Mouse (Mus musculus): Measurements from ENCODE around the gene Cdh13. TPM values are rescaled to one million over a fixed set of nuclear protein-coding genes. Genes with fewer than 3 reads are reported as not detected.

Gene Cdh13
- total RNA-seq, 1 experiment from 2014 or later = 6.3 TPM

DNA sequence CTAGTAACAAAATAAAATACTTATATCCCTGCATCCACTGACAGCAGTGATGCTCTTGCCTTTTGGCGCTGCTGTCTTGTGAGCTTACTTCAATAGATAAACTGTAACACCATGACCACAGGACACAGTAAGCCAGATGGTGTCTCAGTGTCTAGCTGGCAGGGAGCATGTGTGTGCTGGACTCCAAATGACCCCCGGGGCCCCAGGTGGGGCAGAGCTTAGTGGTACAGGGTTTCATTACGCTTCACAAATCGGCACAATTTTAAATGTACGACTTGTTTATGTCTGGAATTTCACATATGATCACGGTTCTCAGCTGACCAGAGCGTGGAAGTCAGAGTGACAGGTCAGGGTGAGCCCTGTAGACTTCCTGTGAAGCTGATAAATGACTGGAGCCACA, 980.2 kb downstream of the Cdh13 start:
- no peak for DNase-seq

DNA sequence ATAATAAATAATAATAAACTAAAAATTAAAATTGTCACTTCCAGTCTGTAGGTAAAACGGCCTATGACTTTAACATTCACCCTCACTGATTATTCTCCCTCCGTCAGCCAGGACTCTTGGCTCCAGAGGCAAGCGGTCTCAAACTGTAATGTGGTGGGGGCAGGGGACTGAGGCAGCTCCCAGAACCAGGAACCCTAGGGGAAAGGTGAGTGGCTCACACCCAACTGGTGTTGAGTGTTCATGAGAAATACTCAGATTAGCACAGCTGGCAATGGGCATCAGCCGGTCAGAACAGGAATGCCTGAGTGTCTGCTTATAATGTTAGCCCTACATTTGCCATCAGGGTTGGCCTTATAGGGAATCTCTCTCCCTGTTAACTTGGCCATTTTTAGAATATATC, 982.8 kb downstream of the Cdh13 start:
- DNase-seq = no peak

DNA sequence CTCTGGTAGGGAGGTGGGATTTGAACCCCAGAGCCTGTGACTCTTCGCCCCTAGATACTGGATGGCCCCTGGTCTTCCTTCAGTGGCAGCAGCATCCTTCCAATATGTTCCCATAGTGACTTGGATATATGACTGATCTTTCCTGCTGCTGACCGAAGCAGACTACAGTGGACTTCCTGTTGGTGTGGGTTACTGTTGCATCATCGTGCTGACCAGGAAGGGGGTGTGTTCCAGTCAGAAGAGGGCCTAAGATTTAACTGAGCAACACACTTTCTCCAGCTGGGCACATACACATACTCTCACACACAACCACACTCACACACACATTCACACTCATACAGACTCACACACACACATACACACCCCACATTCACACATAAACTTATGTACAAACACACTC, 986.0 kb downstream of the Cdh13 start:
- DNase-seq = no peak

DNA sequence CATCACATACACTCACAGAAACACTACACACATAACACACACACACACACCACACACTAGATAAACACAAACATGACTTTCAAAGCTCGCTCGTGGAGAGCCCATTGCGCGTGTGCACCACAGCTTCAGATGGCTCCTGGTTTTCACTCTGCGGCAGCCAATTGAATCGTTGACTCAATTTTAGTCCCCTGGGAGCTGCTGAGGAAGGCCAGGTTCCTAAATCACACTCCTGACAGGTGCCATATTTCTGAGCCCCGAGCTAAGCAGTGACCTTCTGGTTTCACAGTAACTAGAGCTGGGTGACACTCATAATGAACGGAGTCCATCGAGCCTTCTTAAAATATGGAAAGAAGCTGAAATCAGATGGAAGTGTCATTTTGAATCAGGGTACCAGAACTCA, 986.8 kb downstream of the Cdh13 start:
- DNase-seq = no peak

DNA sequence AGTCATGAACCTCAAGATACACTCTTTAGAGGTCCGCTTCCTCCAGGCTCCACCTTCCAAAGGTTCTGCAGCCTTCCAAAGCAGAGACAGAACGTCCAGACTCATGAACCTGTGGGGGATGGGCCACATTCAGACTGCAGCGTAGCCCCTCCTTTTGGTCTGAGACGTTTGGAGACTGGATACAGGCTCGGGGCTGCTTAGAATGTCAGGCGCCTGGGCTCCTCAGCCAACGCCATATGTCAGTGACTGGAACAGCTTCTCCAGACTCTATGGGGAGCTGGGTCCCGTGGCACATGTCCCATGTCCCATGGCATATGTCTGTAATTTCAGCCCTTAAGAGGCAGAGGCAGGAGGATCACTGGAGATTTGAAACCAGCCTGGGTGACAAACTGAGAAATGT, 989.4 kb downstream of the Cdh13 start:
- no peak for DNase-seq

DNA sequence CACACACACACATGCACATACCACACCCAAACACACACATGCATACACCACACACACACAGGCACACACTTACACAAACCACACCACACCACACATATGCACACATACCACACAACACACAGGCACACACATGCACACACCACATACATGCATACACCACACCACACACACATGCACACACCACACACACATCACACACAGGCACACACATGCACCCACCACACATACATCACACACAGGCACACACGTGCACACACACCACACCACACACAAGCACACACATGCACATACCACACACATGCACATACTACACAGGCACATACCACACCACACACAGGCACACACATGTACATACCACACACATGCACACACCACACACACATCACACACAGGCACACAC, 991.9 kb downstream of the Cdh13 start:
- DNase-seq = no peak

DNA sequence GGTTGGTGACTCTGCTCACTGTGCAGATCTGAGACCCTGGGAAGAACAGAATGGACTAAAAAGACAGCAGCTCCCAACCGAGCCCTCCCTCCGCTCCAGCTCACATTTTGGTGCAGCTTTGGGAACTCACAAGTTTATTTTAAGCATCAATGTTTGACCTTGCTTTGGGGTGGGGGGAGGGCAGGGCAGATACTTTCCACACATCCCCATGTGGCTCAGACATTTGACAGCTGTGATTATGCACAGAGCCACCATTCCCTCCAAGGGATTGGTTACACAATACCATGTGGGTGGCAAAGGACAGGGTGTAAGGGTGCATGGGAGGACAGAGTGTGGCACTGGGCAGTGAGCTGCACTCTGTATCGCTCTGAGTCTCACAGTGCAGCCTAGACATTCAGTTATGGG, 993.5 kb downstream of the Cdh13 start:
- no peak for DNase-seq

DNA sequence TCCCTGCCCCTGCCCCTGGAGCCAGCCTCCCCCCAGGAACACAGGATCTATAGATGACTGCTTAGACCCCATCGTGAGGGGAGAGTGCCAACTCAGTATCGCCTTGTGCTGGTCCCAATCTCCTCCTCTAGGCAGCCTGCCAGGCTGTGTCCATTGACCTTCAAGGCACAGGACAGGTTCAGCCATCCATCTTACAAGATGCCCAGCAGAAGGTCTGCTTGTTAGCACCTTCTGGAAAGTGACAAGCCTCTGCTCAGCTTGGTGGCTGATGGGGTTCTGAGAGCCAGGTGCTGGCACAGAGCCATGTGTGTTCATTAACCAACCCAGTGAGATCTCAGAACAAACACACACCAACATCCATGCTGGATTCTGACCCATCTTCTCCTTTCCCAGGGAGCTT, 998.2 kb downstream of the Cdh13 start:
- DNase-seq = peak; percentile 12

DNA sequence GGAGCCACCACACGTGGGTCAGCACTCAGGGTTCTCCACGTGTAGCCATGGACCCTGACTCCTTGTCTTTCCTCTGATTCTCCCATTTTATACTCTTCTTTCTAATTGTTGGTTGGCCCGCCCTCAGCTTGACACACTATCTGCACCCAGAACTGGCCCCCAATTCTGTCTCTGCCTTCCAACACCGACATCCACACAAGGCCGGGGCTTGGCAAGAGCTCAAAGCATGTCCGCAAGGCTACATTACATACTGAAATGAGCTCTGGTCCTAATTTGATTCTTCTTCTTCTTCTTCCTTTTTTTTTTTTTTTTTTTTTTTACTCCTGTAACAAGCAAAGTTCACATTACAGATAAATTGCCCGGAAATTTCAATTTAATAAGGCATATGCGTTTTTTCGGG, 1001.0 kb downstream of the Cdh13 start:
- DNase-seq = peak; percentile 9

DNA sequence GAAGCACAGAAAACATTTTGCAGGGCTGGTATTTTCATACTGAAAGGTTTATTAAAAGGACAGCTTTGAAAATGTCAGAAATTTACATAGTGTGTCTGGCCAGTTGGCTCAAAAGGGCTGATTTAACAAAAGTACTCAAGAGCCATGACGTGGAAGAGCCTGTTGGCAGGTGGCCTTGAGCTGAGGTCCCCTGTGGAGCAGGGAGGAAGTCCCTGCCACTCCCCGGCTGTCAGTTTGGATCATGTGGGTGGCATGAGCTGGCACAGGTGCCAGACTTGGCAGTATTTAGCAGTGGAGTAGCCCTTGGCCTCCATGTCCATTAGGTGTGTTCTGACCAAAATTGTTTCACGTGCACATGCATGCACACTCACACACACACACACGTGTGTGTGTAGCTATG, 1001.4 kb downstream of the Cdh13 start:
- DNase-seq = peak; percentile 49

DNA sequence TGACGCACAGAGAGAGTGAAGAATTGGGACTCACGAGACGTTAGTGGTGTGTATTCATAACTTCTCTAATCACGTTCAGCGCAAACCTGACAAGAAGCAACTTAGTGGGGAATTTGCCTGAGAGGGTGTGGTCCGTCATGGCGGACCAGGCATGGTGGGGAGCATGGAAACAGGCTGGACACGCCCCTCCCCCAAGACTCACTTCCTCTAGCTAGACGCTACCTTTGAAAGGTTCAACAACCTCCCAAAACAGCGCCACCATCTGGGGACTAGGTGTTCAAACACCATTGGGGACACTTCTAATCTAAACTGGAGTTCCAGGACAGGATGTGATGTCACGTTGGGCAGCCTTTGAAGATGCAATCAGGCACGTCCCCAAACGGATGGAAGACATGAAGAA, 1011.9 kb downstream of the Cdh13 start:
- no peak for DNase-seq

DNA sequence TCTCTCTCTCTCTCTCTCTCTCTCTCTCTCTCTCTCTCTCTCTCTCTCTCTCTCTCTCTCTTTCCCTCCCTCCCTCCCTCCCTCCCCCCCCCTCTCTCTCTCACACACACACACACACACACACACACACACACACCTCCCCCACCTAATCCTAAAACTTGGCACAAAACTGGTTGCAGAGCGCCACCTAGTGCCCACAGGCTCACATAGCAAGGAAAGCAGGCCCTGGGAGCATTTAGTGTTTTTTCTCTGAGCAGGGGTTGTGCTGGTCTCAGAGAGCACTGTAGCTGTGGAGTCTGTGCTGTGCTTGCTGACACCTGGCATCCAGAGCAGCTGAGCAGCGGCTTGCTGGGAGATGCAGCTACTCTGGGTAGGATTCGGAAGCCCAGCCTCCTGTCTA, 1014.2 kb downstream of the Cdh13 start:
- peak; percentile 46 for DNase-seq

DNA sequence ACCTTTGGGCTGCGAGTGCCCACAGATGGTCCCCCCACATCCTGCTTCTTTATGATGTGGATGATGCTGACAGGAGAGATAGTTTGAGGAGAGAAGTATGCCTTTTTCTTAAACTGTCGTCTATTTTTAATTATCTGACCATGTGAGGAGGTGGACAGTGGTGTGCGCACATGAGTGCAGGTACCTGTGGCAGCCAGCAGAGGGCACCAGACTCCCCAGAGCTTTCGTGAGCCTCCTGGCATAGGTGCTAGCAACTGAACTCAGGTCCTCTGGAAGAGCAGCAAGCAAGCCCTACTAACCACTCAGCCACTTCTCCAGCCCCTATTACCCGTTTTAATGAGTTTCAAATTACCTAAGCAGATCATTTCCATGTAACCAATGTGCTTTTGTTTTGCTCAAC, 1016.8 kb downstream of the Cdh13 start:
- DNase-seq = no peak

DNA sequence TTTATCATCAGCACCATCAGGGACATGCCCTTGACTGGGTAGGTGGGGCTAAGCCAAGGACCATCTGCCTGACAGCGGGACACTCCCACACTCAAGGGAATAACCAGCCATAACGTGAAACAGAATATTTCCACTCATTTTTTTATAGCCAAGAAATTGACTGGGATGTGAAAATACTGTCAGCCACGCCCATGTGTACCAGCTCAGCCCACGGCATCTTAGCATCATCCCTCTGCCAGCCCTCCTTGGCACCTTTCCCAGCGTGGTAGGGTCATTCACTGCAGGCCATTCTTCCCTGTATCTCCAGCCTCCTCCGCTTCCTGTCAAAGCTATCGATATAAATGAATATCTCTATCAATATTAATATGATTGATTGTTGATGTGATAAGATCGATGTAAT, 1020.7 kb downstream of the Cdh13 start:
- DNase-seq = peak; percentile 11

DNA sequence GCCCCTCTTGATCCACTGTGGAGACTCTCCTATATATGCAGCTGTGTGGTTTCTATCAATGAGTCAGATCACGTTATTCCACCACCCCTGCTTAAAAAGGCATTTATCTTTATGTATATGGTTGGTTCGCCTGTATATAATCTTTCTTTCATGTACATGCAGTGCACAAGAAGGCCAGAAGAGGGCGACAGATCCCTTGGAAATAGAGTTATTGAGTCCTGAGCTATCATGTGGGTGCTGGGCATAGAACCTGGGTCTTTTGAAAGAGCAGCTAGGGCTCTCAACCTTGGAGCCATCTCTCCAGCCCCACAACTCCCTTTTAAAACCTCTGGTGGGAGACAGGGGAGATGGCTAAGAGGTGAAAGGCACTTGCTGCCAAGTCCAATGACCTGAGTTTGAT, 1027.9 kb downstream of the Cdh13 start:
- DNase-seq = peak; percentile 17

DNA sequence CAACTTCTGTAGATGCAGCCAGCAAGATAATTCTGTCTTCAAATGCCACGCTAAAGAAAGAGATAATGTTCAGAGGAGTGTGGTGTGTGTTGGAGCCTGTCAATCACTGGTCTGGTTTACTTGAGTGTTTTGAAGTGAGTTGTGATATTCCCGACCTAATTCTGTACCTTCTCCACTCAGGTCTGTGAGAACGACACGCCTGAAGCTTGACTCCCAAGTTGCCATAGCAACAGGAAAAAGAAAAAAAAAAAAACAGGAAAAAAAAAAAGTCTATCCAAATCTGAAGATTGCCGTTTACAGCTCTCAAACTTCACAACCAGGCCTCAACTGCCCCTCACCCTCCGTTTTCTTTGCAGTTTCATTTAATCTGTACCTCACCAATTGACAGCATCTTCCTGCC, 1039.7 kb downstream of the Cdh13 start:
- DNase-seq = no peak

DNA sequence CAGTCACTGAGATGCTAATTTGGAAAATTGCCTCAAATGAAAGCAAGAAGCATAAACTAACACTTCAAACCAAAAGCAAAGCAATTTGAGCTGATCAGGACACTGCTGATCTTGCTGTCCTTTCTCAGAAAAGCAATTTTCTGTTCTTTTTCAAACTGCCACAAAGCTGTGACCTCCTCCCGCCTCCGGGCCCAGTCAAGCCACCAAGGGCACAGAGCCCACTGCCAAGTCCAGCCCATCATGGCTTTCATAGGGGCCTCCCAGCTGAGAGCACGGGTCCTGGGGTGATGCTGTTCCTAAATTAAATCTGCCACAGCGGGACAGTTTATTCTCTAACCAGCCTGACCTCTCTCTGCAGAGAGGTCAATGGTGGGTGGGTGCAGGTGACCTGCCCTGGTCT, 1056.0 kb downstream of the Cdh13 start:
- no peak for DNase-seq

DNA sequence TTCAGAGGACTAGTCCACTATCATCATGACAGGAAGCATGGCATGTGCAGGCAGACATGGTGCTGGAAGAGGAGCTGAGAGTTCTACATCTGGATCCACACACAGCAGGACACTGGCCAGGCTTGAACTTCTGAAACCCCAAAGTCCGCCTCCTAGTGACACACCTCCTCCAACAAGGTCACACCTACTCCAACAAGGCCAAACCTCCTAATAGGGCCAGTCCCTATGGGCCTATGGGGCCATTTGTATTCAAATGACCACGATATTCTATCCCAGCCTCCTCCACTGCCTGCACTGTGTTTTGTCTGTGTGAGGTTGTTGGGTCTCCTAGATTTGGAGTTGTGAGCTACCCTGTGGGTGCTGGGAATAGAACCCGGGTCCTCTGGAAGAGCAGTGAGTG, 1060.1 kb downstream of the Cdh13 start:
- DNase-seq = no peak

DNA sequence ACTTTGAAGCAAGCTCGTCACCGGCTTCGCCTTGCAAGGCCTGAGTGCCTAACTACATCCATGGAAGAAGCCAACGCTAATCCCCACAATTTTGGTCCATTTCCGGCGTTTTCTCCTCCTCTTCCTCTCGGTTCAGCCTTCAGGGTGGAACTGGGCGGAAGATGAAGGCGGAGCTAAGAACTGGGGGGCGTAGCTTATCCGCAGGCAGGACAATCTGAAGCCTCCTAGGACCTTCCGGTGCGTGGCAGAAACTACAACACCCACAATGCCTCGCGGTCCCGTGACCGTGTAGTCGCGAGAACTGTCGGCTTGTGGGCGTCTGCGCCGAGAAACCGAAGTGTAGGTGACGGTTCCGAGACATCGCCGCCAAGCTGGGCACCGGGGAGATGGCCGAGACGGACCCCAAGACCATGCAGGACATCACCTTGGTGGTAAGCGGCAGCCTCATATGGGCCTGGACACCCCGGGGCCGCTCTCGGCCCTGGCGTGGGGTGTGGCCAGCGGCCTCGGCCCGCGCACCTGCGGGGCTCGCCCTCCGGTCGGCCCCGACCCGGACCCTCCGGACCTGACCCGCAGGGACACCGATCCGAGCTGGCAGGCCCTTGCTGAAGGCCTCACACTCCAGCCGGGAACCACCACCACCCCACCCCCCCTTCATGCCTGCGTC, 1060.8 kb downstream of the Cdh13 start, which contains the start of gene Hsbp1:
Hsbp1 (plus strand) TSS at position 299 of the 667 bp plus-strand sequence.
- DNase-seq = peak; percentile 95

DNA sequence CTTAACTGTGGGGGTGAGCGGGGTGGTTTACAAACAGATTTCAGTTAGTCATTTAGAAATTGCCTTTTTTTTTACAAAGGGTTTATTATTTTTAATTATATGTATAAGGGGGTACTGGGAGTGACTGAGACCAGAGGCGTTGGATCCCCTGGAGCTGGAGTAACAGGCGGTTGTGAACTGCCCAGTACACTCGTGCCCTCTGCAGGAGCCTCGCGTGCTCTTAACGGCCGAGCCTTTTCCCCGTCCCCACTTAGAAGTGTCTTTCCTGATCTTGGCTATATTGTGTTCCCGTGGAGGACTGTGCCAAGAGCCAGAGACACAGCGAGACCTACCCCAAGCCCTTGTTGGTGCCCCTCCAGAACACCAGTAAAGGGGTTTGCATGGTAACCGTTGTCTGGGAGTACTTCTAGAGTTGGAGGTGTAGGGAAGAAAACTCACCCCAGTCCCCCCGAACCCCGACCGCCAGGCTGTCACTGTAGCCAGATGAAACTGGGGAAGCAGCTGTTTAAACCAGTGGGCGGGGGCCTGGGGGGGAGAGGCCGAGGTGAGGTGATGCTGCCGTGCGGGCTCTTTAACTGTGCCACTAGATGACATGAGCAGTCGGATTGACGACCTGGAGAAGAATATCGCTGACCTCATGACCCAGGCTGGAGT, 1061.6 kb downstream of the Cdh13 start:
- no peak for DNase-seq

DNA sequence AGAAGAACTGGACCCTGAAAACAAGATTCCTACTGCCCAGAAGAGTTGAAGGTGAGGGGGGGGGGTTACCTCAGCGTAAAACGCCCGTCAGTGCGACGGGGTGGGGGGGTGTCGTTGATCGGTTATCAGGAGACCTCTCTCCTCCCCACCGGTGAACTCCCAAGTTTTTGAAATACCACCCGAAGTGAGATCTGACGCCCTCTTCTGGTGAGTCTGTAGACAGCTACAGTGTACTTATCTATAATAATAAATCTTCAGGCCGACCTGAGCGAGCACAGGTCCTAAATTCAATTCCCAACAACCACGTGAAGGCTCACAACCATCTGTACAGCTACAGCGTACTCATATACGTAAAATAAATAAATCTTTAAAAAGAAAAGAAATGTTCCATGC, 1062.1 kb downstream of the Cdh13 start:
- DNase-seq = no peak

DNA sequence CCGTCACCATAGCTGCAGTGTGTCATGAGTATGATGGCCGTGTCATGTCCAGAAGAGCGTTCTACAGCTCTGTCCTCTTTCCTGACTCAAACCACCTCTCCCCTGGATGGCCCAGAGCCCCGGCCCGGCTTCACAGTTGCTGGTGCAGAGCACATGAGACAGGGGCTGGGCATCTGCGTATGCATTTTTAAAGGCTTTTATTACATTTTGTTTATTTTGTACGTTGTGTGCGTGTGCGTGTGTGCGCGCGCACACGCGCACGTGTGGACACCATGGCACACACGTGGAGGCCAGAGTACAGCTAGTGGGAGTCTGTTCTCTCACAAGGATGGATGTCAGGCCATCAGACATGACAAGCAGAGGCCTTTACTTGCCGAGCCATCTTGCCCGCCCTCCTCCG, 1068.1 kb downstream of the Cdh13 start:
- no peak for DNase-seq

DNA sequence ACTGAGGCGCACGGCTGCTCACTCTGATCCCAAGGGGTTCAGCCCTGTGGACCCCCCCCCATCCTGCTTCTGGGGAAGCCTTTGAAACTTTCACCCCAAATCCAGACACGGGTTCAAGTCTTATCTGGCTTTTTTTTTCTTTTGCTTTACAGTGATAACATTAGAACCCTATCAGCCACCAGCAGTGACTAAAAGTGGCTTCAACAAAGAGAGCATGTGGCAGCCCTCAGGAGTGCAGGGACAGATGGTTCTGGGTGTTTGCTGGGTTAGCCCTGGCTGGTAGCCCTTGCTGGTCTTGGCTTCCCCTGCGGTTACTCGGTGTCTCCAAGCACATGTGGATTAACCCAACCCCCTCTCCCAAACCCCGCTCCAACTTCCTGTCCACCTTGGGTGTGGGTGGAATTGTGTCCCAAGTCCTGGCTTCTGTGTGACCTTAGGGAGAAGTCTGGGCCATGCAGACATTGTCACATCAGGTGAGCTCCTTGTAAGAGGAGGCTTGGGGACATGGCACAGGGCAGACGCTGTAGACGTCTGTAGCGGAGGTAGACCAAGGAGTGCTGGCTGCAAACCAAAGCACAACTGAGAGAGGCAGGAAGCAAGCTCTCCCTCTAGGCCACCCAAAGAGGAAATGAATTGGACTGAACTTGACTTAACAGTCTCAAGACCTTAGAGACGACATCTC, 1069.6 kb downstream of the Cdh13 start:
- DNase-seq = no peak

DNA sequence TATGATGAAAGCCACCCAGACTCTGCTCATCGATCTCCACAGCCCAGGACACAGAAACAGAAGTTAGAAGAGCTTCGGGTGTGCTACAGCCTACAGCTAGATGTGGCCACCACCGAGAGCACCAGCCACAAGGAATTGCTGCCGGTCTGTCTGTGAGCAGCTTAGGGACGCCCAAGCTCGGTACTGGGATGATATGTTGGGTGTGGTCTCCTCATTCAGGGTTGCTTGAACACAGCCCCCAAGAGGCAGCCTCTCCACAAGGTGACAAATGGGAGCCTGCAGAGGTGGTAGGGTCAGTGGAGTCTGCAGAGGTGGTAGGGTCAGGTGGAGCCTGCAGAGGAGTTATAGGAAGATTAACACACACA, 1070.1 kb downstream of the Cdh13 start:
- DNase-seq = no peak
